Mouse (Mus musculus) stomach, postnatal 0 days (tissue): Measurements from ENCODE around the gene Edc4.

ENCODE experiments used
- CTCF ChIP-seq: IDR thresholded peaks from 2 replicates; pipeline ENCODE4 v1.5.1; 2016; ENCODE audit warnings: antibody characterized with exemption, low read depth, mild to moderate bottlenecking, moderate library complexity
- EP300 ChIP-seq: optimal IDR thresholded peaks from 2 replicates; pipeline ENCODE3; 2016; ENCODE audit warnings: antibody characterized with exemption

DNA sequence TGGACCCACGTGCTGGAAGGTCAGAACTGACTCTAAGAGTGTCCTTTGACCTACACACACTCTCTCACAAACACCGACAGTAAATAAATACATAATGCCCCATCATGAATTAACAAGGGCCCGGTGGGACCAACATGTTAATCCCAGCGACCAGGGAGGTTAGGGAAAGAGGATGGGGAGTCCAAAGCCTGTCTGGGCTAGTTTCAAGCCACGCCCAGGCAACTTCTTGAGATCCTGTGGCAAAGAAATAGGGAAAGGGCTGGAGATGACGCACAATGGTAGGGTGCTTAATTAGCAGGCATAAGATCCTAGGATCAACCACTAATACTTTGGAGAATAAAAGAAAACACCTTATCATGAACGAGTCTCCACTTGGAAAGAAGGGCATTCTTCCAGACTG lies 30.1 kb upstream of the Edc4 start:
- TF ChIP-seq CTCF (no peak), EP300 (no peak)
